17 mouse cellular contexts compared by ENCODE assay signal in the genomic region with DNA sequence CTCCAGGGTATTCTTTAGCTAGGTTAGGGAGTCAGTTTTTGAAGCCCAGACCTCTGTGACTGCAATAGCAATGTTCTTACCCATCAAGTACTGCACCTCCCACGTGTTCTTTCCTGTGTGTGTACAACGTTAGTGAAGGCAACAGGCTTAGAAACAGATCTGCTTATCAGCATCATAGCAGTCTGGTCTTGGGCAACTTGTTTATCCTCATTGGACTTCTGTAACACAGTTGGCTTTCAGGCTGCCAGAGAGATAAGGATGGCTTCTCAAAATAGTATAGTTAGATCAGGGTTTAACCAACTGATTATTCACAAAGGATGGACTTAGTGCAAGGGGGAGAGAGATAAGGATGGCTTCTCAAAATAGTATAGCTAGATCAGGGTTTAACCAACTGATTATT. TPM values are rescaled to one million over a fixed set of nuclear protein-coding genes. Genes with fewer than 3 reads are reported as not detected.
DNase-seq lines count a peak whose midpoint lies in the region; ATAC-seq and TF ChIP-seq lines count a peak whose summit lies in the region.
"Had no signal": no experiment of that assay in that cellular context is flagged by ENCODE, and none has a peak within 500 bp of the region (broad histone marks: within the 10 kb centered on the region; RNA-seq: fewer than 3 reads in every experiment).

No protein-coding gene starts in this region.

- 35% methylated on average over 2 of the region's 2 CpGs for WGBS in intestine, embryonic 16.5 days
- 29% methylated on average over 2 of the region's 2 CpGs for WGBS in intestine, postnatal 0 days
- WGBS in liver, embryonic 16.5 days (ENCODE audit: insufficient replicate concordance), result 5% methylated on average over 2 of the region's 2 CpGs
- 53% methylated on average over 2 of the region's 2 CpGs for WGBS in kidney, embryonic 15.5 days
- WGBS in midbrain, embryonic 10.5 days, result 74% methylated on average over 2 of the region's 2 CpGs

- H3K4me3 ChIP-seq in intestine, embryonic 16.5 days (ENCODE audit: low read length), result no peak overlapping the region
- H3K4me3 ChIP-seq in intestine, postnatal 0 days (ENCODE audit: low read depth, low read length), result no peak overlapping the region
- H3K4me3 ChIP-seq in liver, embryonic 16.5 days (ENCODE audit: low read depth, low read length), result no peak overlapping the region
- H3K4me3 ChIP-seq in kidney, embryonic 15.5 days (replicated peaks), result no peak overlapping the region
- H3K4me3 ChIP-seq in midbrain, embryonic 10.5 days, result no peak overlapping the region
- H3K4me3 ChIP-seq: forebrain, embryonic 15.5 days; heart, embryonic 15.5 days; hindbrain, embryonic 13.5 days; intestine, embryonic 15.5 days had no signal

- H3K36me3 ChIP-seq in intestine, embryonic 16.5 days (ENCODE audit: control insufficient read depth, insufficient read depth, low read length), result no peaks in the 10 kb centered on the region
- H3K36me3 ChIP-seq in intestine, postnatal 0 days (ENCODE audit: control insufficient read depth, insufficient read depth), result no peaks in the 10 kb centered on the region
- no peaks in the 10 kb centered on the region for H3K36me3 ChIP-seq in liver, embryonic 16.5 days (ENCODE audit: control insufficient read depth, insufficient read depth)
- no peaks in the 10 kb centered on the region for H3K36me3 ChIP-seq in kidney, embryonic 15.5 days
- no peaks in the 10 kb centered on the region for H3K36me3 ChIP-seq in midbrain, embryonic 10.5 days
- H3K36me3 ChIP-seq: forebrain, embryonic 15.5 days; heart, embryonic 15.5 days; hindbrain, embryonic 13.5 days; intestine, embryonic 15.5 days had no signal

- H3K4me1 ChIP-seq in intestine, embryonic 16.5 days (ENCODE audit: control insufficient read depth, insufficient read depth, low read length), result no peaks in the 10 kb centered on the region
- H3K4me1 ChIP-seq in intestine, postnatal 0 days (replicated peaks; ENCODE audit: control insufficient read depth, insufficient read depth, low read length), result no peaks in the 10 kb centered on the region
- H3K4me1 ChIP-seq in liver, embryonic 16.5 days (ENCODE audit: control insufficient read depth, low read depth, low read length), result peaks cover 23% of the 10 kb centered on the region
- no peaks in the 10 kb centered on the region for H3K4me1 ChIP-seq in kidney, embryonic 15.5 days
- no peaks in the 10 kb centered on the region for H3K4me1 ChIP-seq in midbrain, embryonic 10.5 days
- H3K4me1 ChIP-seq: forebrain, embryonic 15.5 days; hindbrain, embryonic 13.5 days; intestine, embryonic 15.5 days had no signal

- no peaks in the 10 kb centered on the region for H3K27me3 ChIP-seq in intestine, embryonic 16.5 days (replicated peaks; ENCODE audit: control insufficient read depth, insufficient read depth, low read length)
- H3K27me3 ChIP-seq in intestine, postnatal 0 days (replicated peaks; ENCODE audit: control insufficient read depth, insufficient read depth, low read length), result no peaks in the 10 kb centered on the region
- H3K27me3 ChIP-seq in liver, embryonic 16.5 days (ENCODE audit: control insufficient read depth, insufficient read depth, low read depth, low read length), result no peaks in the 10 kb centered on the region
- no peaks in the 10 kb centered on the region for H3K27me3 ChIP-seq in kidney, embryonic 15.5 days
- no peaks in the 10 kb centered on the region for H3K27me3 ChIP-seq in midbrain, embryonic 10.5 days (ENCODE audit: low read depth, poor library complexity, severe bottlenecking)
- H3K27me3 ChIP-seq: forebrain, embryonic 15.5 days; heart, embryonic 15.5 days; hindbrain, embryonic 13.5 days; intestine, embryonic 15.5 days had no signal

- DNase-seq in gastrocnemius, postnatal 25 days, result no peak
- no peak for DNase-seq in midbrain, embryonic 10.5 days (ENCODE audit: low spot score)
- DNase-seq: adrenal gland, postnatal 36 days; cerebellum, adult 11 months; cerebellum, postnatal 14 days; kidney, postnatal 14 days; lung, embryonic 14.5 days; thymus, postnatal 36 days had no signal

- no peak for TF ChIP-seq CTCF in intestine, postnatal 0 days (IDR thresholded peaks at IDR 0.05; ENCODE audit: low read depth)

- ATAC-seq in intestine, embryonic 16.5 days, result peak; percentile 59
- ATAC-seq in intestine, postnatal 0 days, result no peak
- ATAC-seq in erythroid progenitor cell, adult 5-6 weeks (replicated peaks; ENCODE audit: low FRiP score, poor library complexity, severe bottlenecking), result peak; percentile 70
- ATAC-seq in liver, embryonic 16.5 days (ENCODE audit: low read depth), result peak; percentile 94
- ATAC-seq in kidney, embryonic 15.5 days (replicated peaks; ENCODE audit: low FRiP score), result no peak
- ATAC-seq: forebrain, embryonic 15.5 days; intestine, embryonic 15.5 days had no signal

- H3K4me2 ChIP-seq in intestine, embryonic 16.5 days (ENCODE audit: low read depth, low read length), result no peak overlapping the region
- no peak overlapping the region for H3K4me2 ChIP-seq in intestine, postnatal 0 days (replicated peaks; ENCODE audit: low read depth)
- no peak overlapping the region; the same call in 1 of the 2 replicates for H3K4me2 ChIP-seq in liver, embryonic 16.5 days (ENCODE audit: low read depth, low read length)
- no peak overlapping the region for H3K4me2 ChIP-seq in kidney, embryonic 15.5 days
- H3K4me2 ChIP-seq: forebrain, embryonic 15.5 days; heart, embryonic 15.5 days; hindbrain, embryonic 13.5 days; intestine, embryonic 15.5 days; lung, embryonic 14.5 days had no signal

- H3K27ac ChIP-seq in intestine, embryonic 16.5 days (ENCODE audit: low read length), result no peak overlapping the region
- no peak overlapping the region for H3K27ac ChIP-seq in intestine, postnatal 0 days (ENCODE audit: low read depth, low read length)
- H3K27ac ChIP-seq in liver, embryonic 16.5 days (ENCODE audit: low read length), result peak overlapping the region; percentile 82
- no peak overlapping the region for H3K27ac ChIP-seq in kidney, embryonic 15.5 days
- H3K27ac ChIP-seq in midbrain, embryonic 10.5 days (replicated peaks), result no peak overlapping the region
- H3K27ac ChIP-seq: forebrain, embryonic 15.5 days; heart, embryonic 15.5 days; hindbrain, embryonic 13.5 days; intestine, embryonic 15.5 days had no signal

- no peak overlapping the region for H3K9ac ChIP-seq in intestine, embryonic 16.5 days (ENCODE audit: low read depth, low read length)
- H3K9ac ChIP-seq in intestine, postnatal 0 days (ENCODE audit: low read depth, low read length), result no peak overlapping the region
- H3K9ac ChIP-seq in liver, embryonic 16.5 days (ENCODE audit: low read depth, low read length), result no peak overlapping the region
- no peak overlapping the region for H3K9ac ChIP-seq in kidney, embryonic 15.5 days
- H3K9ac ChIP-seq: forebrain, embryonic 15.5 days; heart, embryonic 15.5 days; hindbrain, embryonic 13.5 days; intestine, embryonic 15.5 days; lung, embryonic 14.5 days had no signal

- no peaks in the 10 kb centered on the region for H3K9me3 ChIP-seq in intestine, embryonic 16.5 days (ENCODE audit: control insufficient read depth, low read length)
- H3K9me3 ChIP-seq in intestine, postnatal 0 days (ENCODE audit: control insufficient read depth), result no peaks in the 10 kb centered on the region
- no peaks in the 10 kb centered on the region for H3K9me3 ChIP-seq in liver, embryonic 16.5 days (replicated peaks; ENCODE audit: control insufficient read depth, low read length)
- no peaks in the 10 kb centered on the region for H3K9me3 ChIP-seq in kidney, embryonic 15.5 days (replicated peaks)
- H3K9me3 ChIP-seq in midbrain, embryonic 10.5 days (replicated peaks), result no peaks in the 10 kb centered on the region
- H3K9me3 ChIP-seq: forebrain, embryonic 15.5 days; heart, embryonic 15.5 days; hindbrain, embryonic 13.5 days; intestine, embryonic 15.5 days had no signal

RNA-seq across cellular contexts. Expression of gene Prkg1, which starts 16.2 kb away (rescaled TPM):
- 6.3 and 6.6 TPM in 2 replicates for polyA plus RNA-seq in intestine, embryonic 16.5 days (2015; fragmentation: Nextera tagmentation; extraction: Ambion mirVana)
- 4.0 and 4.6 TPM in 2 replicates for polyA plus RNA-seq in intestine, postnatal 0 days (2015; fragmentation: Nextera tagmentation; extraction: Ambion mirVana)
- total RNA-seq in erythroid progenitor cell, adult 5-6 weeks (2015; ENCODE audit: low replicate concordance), result not detected in 2 replicates
- 0.26 TPM in 1 of 2 replicates, not detected in the other for total RNA-seq in erythroid progenitor cell, adult 5-6 weeks (2017; ENCODE audit: low replicate concordance)
- 0.65 and 1.3 TPM in 2 replicates for polyA plus RNA-seq in liver, embryonic 16.5 days (2015; fragmentation: Nextera tagmentation; extraction: Ambion mirVana)
- 10 to 100 TPM; 28.2 to 36.5 TPM for total RNA-seq in gastrocnemius, postnatal 25 days (2021)
- 3.2 and 3.5 TPM in 2 replicates for polyA plus RNA-seq in kidney, embryonic 15.5 days (2015; fragmentation: Nextera tagmentation; extraction: Ambion mirVana)
- 3.2 and 5.4 TPM in 2 replicates for polyA plus RNA-seq in midbrain, embryonic 10.5 days (2016; fragmentation: Nextera tagmentation; extraction: Ambion mirVana)

Comparison
In these comparisons a context has a peak if more than half of its experiments do, and no peak if none do; other contexts are left out.
1. ATAC-seq: peak in intestine, embryonic 16.5 days (single experiment), erythroid progenitor cell, adult 5-6 weeks (single experiment) and liver, embryonic 16.5 days (single experiment); none in intestine, postnatal 0 days (single experiment) and kidney, embryonic 15.5 days (single experiment).